Mouse (Mus musculus) midbrain, embryonic 11.5 days (tissue): ENCODE results near the gene Klrb1b. TPM values are rescaled to one million over a fixed set of nuclear protein-coding genes. Genes with fewer than 3 reads are reported as not detected.

Experiments used
- ATAC-seq: fragments of 200-750 bp; cut with Nextera tagmentation; 2 replicates; pipeline ENCODE4 v1.8.0; 2017; ENCODE audit warnings: moderate TSS enrichment, moderate library complexity; ENCODE audit not compliant: low FRiP score
- DNase-seq: peaks from one replicate; pipeline ENCODE4 v3.0.0; 2015; ENCODE audit warnings: low spot score; ENCODE audit errors: missing footprints
- H3K27ac ChIP-seq: fragments of 300-500 bp; sonication (generic); 2 replicates; pipeline ENCODE4 v1.5.1; 2014; ENCODE audit warnings: low read depth, low read length
- H3K27me3 ChIP-seq: fragments of 300-500 bp; sonication (generic); 2 replicates; pipeline ENCODE4 v1.6.1; 2014; ENCODE audit warnings: mild to moderate bottlenecking, low read length, moderate library complexity, mixed read lengths; ENCODE audit not compliant: control insufficient read depth, insufficient read depth
- H3K36me3 ChIP-seq: fragments of 300-500 bp; sonication (generic); 2 replicates; pipeline ENCODE4 v1.6.1; 2014; ENCODE audit warnings: mild to moderate bottlenecking, low read length, moderate library complexity, mixed read lengths; ENCODE audit not compliant: control insufficient read depth, insufficient read depth
- H3K4me1 ChIP-seq: fragments of 300-500 bp; sonication (generic); 2 replicates; pipeline ENCODE4 v1.6.1; 2014; ENCODE audit warnings: low read length; ENCODE audit not compliant: control insufficient read depth, insufficient read depth
- H3K4me2 ChIP-seq: fragments of 300-500 bp; sonication (generic); 2 replicates; pipeline ENCODE4 v1.6.1; 2014; ENCODE audit warnings: mild to moderate bottlenecking, moderate library complexity
- H3K4me3 ChIP-seq: fragments of 300-500 bp; sonication (generic); 2 replicates; pipeline ENCODE4 v1.5.1; 2014; ENCODE audit warnings: low read depth, low read length
- H3K9ac ChIP-seq: fragments of 300-500 bp; sonication (generic); 2 replicates; pipeline ENCODE4 v1.6.1; 2014; ENCODE audit warnings: low read length
- H3K9me3 ChIP-seq: fragments of 300-500 bp; sonication (generic); 2 replicates; pipeline ENCODE4 v1.6.1; 2016; ENCODE audit warnings: low read length; ENCODE audit not compliant: control insufficient read depth
- WGBS: fragments of 180-500 bp; shearing (Covaris S2); extraction: QIAGEN DNeasy Blood & Tissue Kit; methylation state at CpG from one replicate; pipeline ENCODE4 v1.1.7; 2014; 5-methylcytosine and 5-hydroxymethylcytosine counted together
- polyA plus RNA-seq: library from polyadenylated mRNA; unstranded; fragments of >200 nt; fragmentation: Nextera tagmentation; extraction: Ambion mirVana; gene quantifications from 2 replicates; pipeline ENCODE4 v1.2.1, GENCODE M21; 2014

Klrb1b gene
- not detected in 2 replicates for polyA plus RNA-seq

GRCm38 (mm10) chr6:128826132-128826531 is at the start of gene Klrb1b, which contains the start of gene Gm44511:
Klrb1b (minus strand) TSS chr6:128826331.
Gm44511 (minus strand) TSS chr6:128826315.
- Histone ChIP-seq H3K9ac (no peak within 1 kb of the TSS), H3K27ac (no peak within 1 kb of the TSS), H3K4me3 (no peak within 1 kb of the TSS), H3K36me3 (no peaks in the 10 kb centered on the region), H3K9me3 (no peaks in the 10 kb centered on the region), H3K4me2 (no peak within 1 kb of the TSS), H3K27me3 (no peaks in the 10 kb centered on the region), H3K4me1 (no peaks in the 10 kb centered on the region)
- WGBS, result 85% methylated on average over 6 of the region's 6 CpGs
- ATAC-seq (no peak), DNase-seq (no peak)

GRCm38 (mm10) chr6:128871910-128872610 is 45.9 kb upstream of the Klrb1b start:
- no peak overlapping the region for H3K4me2 ChIP-seq
- 85% methylated on average over 1 of the region's 1 CpGs for WGBS
- no peak overlapping the region for H3K27ac ChIP-seq
- no peak for ATAC-seq
- H3K27me3 ChIP-seq, result no peaks in the 10 kb centered on the region
- no peak overlapping the region for H3K4me3 ChIP-seq
- H3K9ac ChIP-seq, result no peak overlapping the region
- H3K9me3 ChIP-seq, result no peaks in the 10 kb centered on the region
- no peaks in the 10 kb centered on the region for H3K36me3 ChIP-seq
- H3K4me1 ChIP-seq, result no peaks in the 10 kb centered on the region
- peak; percentile 53 for DNase-seq

- DNase-seq, result peak; percentile 41
- 10% methylated on average over 3 of the region's 3 CpGs for WGBS
- no peak for ATAC-seq
These were observed 42.7 kb upstream of the Klrb1b start for GRCm38 (mm10) chr6:128868861-128869260.

GRCm38 (mm10) chr6:128857976-128858375 is 31.8 kb upstream of the Klrb1b start:
- H3K4me1 ChIP-seq, result no peaks in the 10 kb centered on the region
- no peak overlapping the region for H3K27ac ChIP-seq
- H3K4me2 ChIP-seq, result no peak overlapping the region
- WGBS, result 80% methylated on average over 2 of the region's 2 CpGs
- no peaks in the 10 kb centered on the region for H3K9me3 ChIP-seq
- H3K36me3 ChIP-seq, result no peaks in the 10 kb centered on the region
- no peak overlapping the region for H3K9ac ChIP-seq
- ATAC-seq, result no peak
- DNase-seq, result peak; percentile 80
- no peaks in the 10 kb centered on the region for H3K27me3 ChIP-seq
- H3K4me3 ChIP-seq, result no peak overlapping the region

More at GRCm38 (mm10) chr6:128868861-128869260, 42.7 kb upstream of the Klrb1b start:
- no peak overlapping the region for H3K27ac ChIP-seq
- H3K4me3 ChIP-seq, result no peak overlapping the region
- no peak overlapping the region for H3K9ac ChIP-seq
- no peaks in the 10 kb centered on the region for H3K4me1 ChIP-seq
- no peaks in the 10 kb centered on the region for H3K9me3 ChIP-seq
- H3K27me3 ChIP-seq, result no peaks in the 10 kb centered on the region
- H3K36me3 ChIP-seq, result no peaks in the 10 kb centered on the region
- no peak overlapping the region for H3K4me2 ChIP-seq

GRCm38 (mm10) chr6:128856250-128856649 is 30.1 kb upstream of the Klrb1b start:
- Histone ChIP-seq H3K4me2 (no peak overlapping the region), H3K27ac (no peak overlapping the region), H3K4me3 (no peak overlapping the region), H3K27me3 (no peaks in the 10 kb centered on the region), H3K4me1 (no peaks in the 10 kb centered on the region), H3K9ac (no peak overlapping the region), H3K9me3 (no peaks in the 10 kb centered on the region), H3K36me3 (no peaks in the 10 kb centered on the region)
- ATAC-seq (no peak), DNase-seq (peak; percentile 39)
- WGBS, result 88% methylated on average over 5 of the region's 5 CpGs

- DNase-seq (peak; percentile 53), ATAC-seq (no peak)
- Histone ChIP-seq H3K36me3 (no peaks in the 10 kb centered on the region), H3K4me3 (no peak overlapping the region), H3K9me3 (no peaks in the 10 kb centered on the region), H3K27ac (no peak overlapping the region), H3K4me1 (no peaks in the 10 kb centered on the region), H3K4me2 (no peak overlapping the region), H3K27me3 (no peaks in the 10 kb centered on the region), H3K9ac (no peak overlapping the region)
- 88% methylated on average over 1 of the region's 1 CpGs for WGBS
These were observed 29.3 kb upstream of the Klrb1b start for GRCm38 (mm10) chr6:128855477-128855876.

- 95% methylated on average over 3 of the region's 3 CpGs for WGBS
- Histone ChIP-seq H3K9ac (no peak overlapping the region), H3K4me1 (no peaks in the 10 kb centered on the region), H3K27me3 (no peaks in the 10 kb centered on the region), H3K27ac (no peak overlapping the region), H3K4me2 (no peak overlapping the region), H3K9me3 (no peaks in the 10 kb centered on the region), H3K4me3 (no peak overlapping the region), H3K36me3 (no peaks in the 10 kb centered on the region)
- DNase-seq (peak; percentile 33), ATAC-seq (no peak)
These were observed 28.8 kb upstream of the Klrb1b start for GRCm38 (mm10) chr6:128854895-128855294.

GRCm38 (mm10) chr6:128854024-128854820 is 28.1 kb upstream of the Klrb1b start:
- Histone ChIP-seq H3K27me3 (no peaks in the 10 kb centered on the region), H3K4me1 (no peaks in the 10 kb centered on the region), H3K36me3 (no peaks in the 10 kb centered on the region), H3K4me3 (no peak overlapping the region), H3K4me2 (0 out of 2 replicates have a peak overlapping the region, but pooled peaks have one; percentile 11), H3K27ac (no peak overlapping the region), H3K9ac (peak overlapping the region; percentile 25; the same call in 1 of the 2 replicates), H3K9me3 (no peaks in the 10 kb centered on the region)
- WGBS, result 40% methylated on average over 12 of the region's 12 CpGs
- peak; percentile 92 for DNase-seq
- ATAC-seq, result peak; percentile 86

- no peak for ATAC-seq
- Histone ChIP-seq H3K4me1 (no peaks in the 10 kb centered on the region), H3K36me3 (no peaks in the 10 kb centered on the region), H3K9ac (no peak overlapping the region), H3K4me2 (no peak overlapping the region), H3K9me3 (no peaks in the 10 kb centered on the region), H3K27ac (no peak overlapping the region), H3K27me3 (no peaks in the 10 kb centered on the region), H3K4me3 (no peak overlapping the region)
- WGBS, result 86% methylated on average over 3 of the region's 3 CpGs
- peak; percentile 67 for DNase-seq
These were observed 26.6 kb upstream of the Klrb1b start for GRCm38 (mm10) chr6:128852766-128853165.
